12 mouse cellular contexts compared by ENCODE assay signal in genomic region chr13:111204580-111205285, GRCm38 (mm10). TPM values are rescaled to one million over a fixed set of nuclear protein-coding genes. Genes with fewer than 3 reads are reported as not detected.
DNase-seq lines count a peak whose midpoint lies in the region; ATAC-seq and TF ChIP-seq lines count a peak whose summit lies in the region.
"Had no signal": no experiment of that assay in that cellular context is flagged by ENCODE, and none has a peak within 500 bp of the region (broad histone marks: within the 10 kb centered on the region; RNA-seq: fewer than 3 reads in every experiment).

No protein-coding gene starts in this region.

- no peaks in the 10 kb centered on the region for H3K36me3 ChIP-seq in heart, embryonic 12.5 days
- H3K36me3 ChIP-seq: heart, embryonic 13.5 days had no signal

- ATAC-seq in heart, embryonic 12.5 days (ENCODE audit: insufficient number of reproducible peaks, low FRiP score), result no peak

- H3K4me2 ChIP-seq in heart, embryonic 12.5 days, result no peak overlapping the region
- H3K4me2 ChIP-seq: heart, embryonic 13.5 days had no signal

- no peak overlapping the region for H3K4me3 ChIP-seq in heart, embryonic 12.5 days
- H3K4me3 ChIP-seq in layer of hippocampus, adult 2 months, result no peak overlapping the region
- H3K4me3 ChIP-seq: heart, embryonic 13.5 days had no signal

- no peaks in the 10 kb centered on the region for H3K27me3 ChIP-seq in heart, embryonic 12.5 days (replicated peaks)
- H3K27me3 ChIP-seq: heart, embryonic 13.5 days had no signal

- WGBS in heart, embryonic 12.5 days, result 71% methylated on average over 11 of the region's 11 CpGs

- no peak overlapping the region for H3K9ac ChIP-seq in heart, embryonic 12.5 days
- H3K9ac ChIP-seq: heart, embryonic 13.5 days had no signal

- no peak for TF ChIP-seq CTCF in layer of hippocampus, adult 2 months (conservative IDR thresholded peaks at IDR 0.05)

- peaks cover 3% of the 10 kb centered on the region for H3K4me1 ChIP-seq in heart, embryonic 12.5 days (replicated peaks)
- H3K4me1 ChIP-seq: heart, embryonic 13.5 days had no signal

- H3K27ac ChIP-seq in heart, embryonic 12.5 days (ENCODE audit: poor library complexity, severe bottlenecking), result no peak overlapping the region
- peak overlapping the region; percentile 64; the same call in 1 of the 2 replicates for H3K27ac ChIP-seq in layer of hippocampus, adult 2 months
- H3K27ac ChIP-seq: heart, embryonic 13.5 days had no signal

- H3K9me3 ChIP-seq in heart, embryonic 12.5 days (replicated peaks), result no peaks in the 10 kb centered on the region
- H3K9me3 ChIP-seq: heart, embryonic 13.5 days had no signal

- peak; percentile 8 for DNase-seq in heart, adult 8-10 months (ENCODE audit: low spot score)
- peak; percentile 22 for DNase-seq in adrenal gland, postnatal 14 days
- DNase-seq in cerebellum, postnatal 14 days, result peak; percentile 79 to 85
- peak; percentile 75 to 83 for DNase-seq in layer of hippocampus, adult 2 months (ENCODE audit: low spot score in 2 of 2)
- no peak for DNase-seq in thymus, adult 18-20 months
- no peak for DNase-seq in spleen, adult 12 weeks (ENCODE audit: low spot score)
- DNase-seq in natural killer cell, adult 2 months (ENCODE audit: low spot score in 2 of 2), result no peak
- DNase-seq: spleen, adult 18-20 months had no signal

RNA-seq across cellular contexts. Expression of gene Actbl2, which starts 50.1 kb away (rescaled TPM):
- not detected for total RNA-seq in heart, adult 8-10 months (2022)
- not detected in 2 replicates for polyA plus RNA-seq in heart, embryonic 12.5 days (2016; fragmentation: Nextera tagmentation; extraction: Ambion mirVana)
- total RNA-seq in adrenal gland, postnatal 14 days (2021), result not detected in 2 replicates
- not detected for total RNA-seq in layer of hippocampus, adult 2 months (2021)
- total RNA-seq: left cerebral cortex, postnatal 14 days; megakaryocyte, adult 5-6 weeks had no signal
- polyA plus RNA-seq: heart, embryonic 13.5 days had no signal

Comparison
In these comparisons a context has a peak if more than half of its experiments do, and no peak if none do; other contexts are left out.
1. DNase-seq: peak in heart, adult 8-10 months (single experiment), adrenal gland, postnatal 14 days (single experiment), cerebellum, postnatal 14 days (2 of 2) and layer of hippocampus, adult 2 months (2 of 2); none in thymus, adult 18-20 months (0 of 2), spleen, adult 12 weeks (single experiment) and natural killer cell, adult 2 months (0 of 2).